Mouse (Mus musculus): ENCODE measurements around the gene Gm17078.
"Not testable (repeated sequence)": the region's sequence is repeated elsewhere in the genome, so short reads cannot be mapped to it uniquely, and the experiment has no call there.

Gm17078 gene

DNA sequence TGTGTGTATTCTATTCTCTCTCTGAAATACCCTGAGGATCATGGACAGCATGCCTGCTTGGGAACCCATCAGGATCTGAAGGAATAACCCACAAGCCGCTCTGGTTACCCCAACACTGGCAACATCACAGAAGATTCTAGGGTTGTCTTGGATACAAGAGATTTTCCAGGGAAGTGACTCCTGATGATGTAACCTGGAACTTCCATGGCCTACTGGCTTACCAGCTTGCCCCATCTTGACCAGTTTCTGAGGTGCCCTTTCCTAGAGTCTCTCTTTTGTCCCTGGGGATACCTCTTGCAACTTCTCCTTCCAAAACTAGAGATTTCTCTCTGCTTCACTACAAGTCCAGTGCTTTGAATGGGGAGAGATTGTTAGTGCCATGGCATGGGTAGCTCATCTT lies at the start of gene Gm17078:
Gm17078 (minus strand) TSS at position 101 of the 400 bp plus-strand sequence.
- no peak for DNase-seq

DNA sequence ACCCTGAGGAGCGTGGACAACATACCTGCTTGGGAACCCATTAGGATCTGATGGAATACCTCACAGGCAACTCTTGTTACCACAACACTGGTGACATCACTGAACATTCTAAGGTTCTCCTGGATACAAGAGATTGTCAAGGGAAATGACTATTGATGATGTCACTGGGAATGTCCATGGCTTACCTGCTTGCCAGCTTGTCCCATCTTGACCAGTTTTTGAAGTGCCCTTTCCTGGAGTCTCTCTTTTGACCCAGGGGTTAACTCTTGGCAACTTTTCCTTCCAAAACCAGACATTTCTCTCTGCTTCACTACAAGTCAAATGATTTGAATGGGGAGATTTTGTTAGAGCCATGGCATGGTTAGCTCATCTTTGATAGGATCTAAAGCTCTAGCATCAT lies 24.5 kb upstream of the Gm17078 start, which contains the start of gene Gm4181:
Gm4181 (minus strand) TSS at position 101 of the 400 bp plus-strand sequence.
- DNase-seq: not testable (repeated sequence)

- peak; percentile 1 for DNase-seq
Observed at GRCm38 (mm10) chr14:51632426-51632825, 21.3 kb upstream of the Gm17078 start.

DNA sequence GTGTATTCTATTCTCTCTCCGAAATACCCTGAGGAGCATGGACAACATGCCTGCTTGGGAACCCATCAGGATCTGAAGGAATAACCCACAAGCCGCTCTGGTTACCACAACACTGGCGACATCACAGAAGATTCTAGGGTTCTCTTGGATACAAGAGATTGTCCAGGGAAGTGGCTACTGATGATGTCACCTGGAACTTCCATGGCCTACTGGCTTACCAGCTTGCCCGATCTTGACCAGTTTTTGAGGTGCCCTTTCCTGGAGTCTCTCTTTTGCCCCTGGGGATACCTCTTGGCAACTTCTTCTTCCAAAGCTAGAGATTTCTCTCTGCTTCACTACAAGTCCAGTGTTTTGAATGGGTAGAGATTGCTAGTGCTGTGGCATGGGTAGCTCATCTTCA lies 19.1 kb downstream of the Gm17078 start, which contains the start of gene Gm17174:
Gm17174 (minus strand) TSS at position 101 of the 400 bp plus-strand sequence.
- DNase-seq: not testable (repeated sequence)

GRCm38 (mm10) chr14:51573963-51574362 lies 37.1 kb downstream of the Gm17078 start, which contains the start of gene Gm17175:
TSS of gene Gm17175 (minus strand) at chr14:51574063.
- DNase-seq: not testable (repeated sequence)

All from layer of hippocampus, adult 9-11 months (tissue).